Mouse (Mus musculus) erythroblast, embryonic 14.5 days (primary cell): ENCODE measurements around the gene Cdc20b.

Experiments
- GATA1 ChIP-seq: IDR thresholded peaks from 2 replicates; pipeline ENCODE4 v1.6.1; 2012; ENCODE audit warnings: low read length, inconsistent platforms, mixed read lengths
- TAL1 ChIP-seq: IDR thresholded peaks from 3 replicates; pipeline ENCODE4 v1.6.1; 2012; ENCODE audit warnings: low read length, inconsistent platforms, mixed read lengths

GRCm38 (mm10) chr13:113022467-113022866 is 12.4 kb upstream of the Cdc20b start:
- no peak for TF ChIP-seq GATA1
- no peak for TF ChIP-seq TAL1
